Mouse (Mus musculus) thymus, adult 2 months (tissue): Measurements from ENCODE around the gene Cstad.

Source experiments
- CTCF ChIP-seq: fragments of 200-500 bp; IDR thresholded peaks from 2 replicates; pipeline ENCODE4 v1.5.1; 2012; ENCODE audit warnings: mild to moderate bottlenecking, control low read depth, low read length, moderate library complexity, borderline replicate concordance; ENCODE audit not compliant: control insufficient read depth, poor library complexity, insufficient read depth; ENCODE audit errors: extremely low read depth
- POLR2A ChIP-seq: fragments of 200-500 bp; IDR thresholded peaks from 2 replicates; pipeline ENCODE4 v1.6.1; 2012; ENCODE audit warnings: mild to moderate bottlenecking, low read length, control low read depth, moderate library complexity; ENCODE audit not compliant: control insufficient read depth, poor library complexity, insufficient read depth; ENCODE audit errors: extremely low read depth

GRCm38 (mm10) chr2:30628374-30628773 lies 33.5 kb downstream of the Cstad start:
- TF ChIP-seq CTCF, result no peak
- TF ChIP-seq POLR2A, result no peak
